Mouse (Mus musculus): ENCODE measurements at regions not wholly inside any gene's neighbourhood (a gene's known extent, or its start where the extent isn't known, plus 50 kb on each side); places are given as distances from the start of the nearest gene placed in this dataset.
"Not testable (repeated sequence)": the region's sequence is repeated elsewhere in the genome, so short reads cannot be mapped to it uniquely, and the experiment has no call there.

GRCm38 (mm10) chr12:48521996-48522395 lies 860.5 kb upstream of the Foxg1 start:
- Histone ChIP-seq H3K4me2 (ENCODE audit: low read length) (no peak overlapping the region), H3K36me3 (ENCODE audit: control insufficient read depth, insufficient read depth, low read length) (no peaks in the 10 kb centered on the region), H3K4me1 (ENCODE audit: control insufficient read depth, insufficient read depth, low read length) (no peaks in the 10 kb centered on the region), H3K9me3 (replicated peaks; ENCODE audit: control insufficient read depth, low read length) (no peaks in the 10 kb centered on the region), H3K4me3 (ENCODE audit: low read depth, low read length) (no peak overlapping the region), H3K27ac (ENCODE audit: low read depth, low read length) (no peak overlapping the region), H3K27me3 (replicated peaks; ENCODE audit: control insufficient read depth, insufficient read depth, low read length) (no peaks in the 10 kb centered on the region), H3K9ac (ENCODE audit: low read length) (no peak overlapping the region)
- peak; percentile 54 for DNase-seq (ENCODE audit: low spot score)
- ATAC-seq = peak; percentile 23; the same call in 1 of the 2 replicates
- 22% methylated on average over 3 of the region's 3 CpGs for WGBS

GRCm38 (mm10) chr12:48559690-48560089 lies 822.8 kb upstream of the Foxg1 start:
- not testable (repeated sequence) for H3K9ac ChIP-seq (ENCODE audit: low read length); H3K27me3 ChIP-seq (replicated peaks; ENCODE audit: control insufficient read depth, insufficient read depth, low read length); H3K36me3 ChIP-seq (ENCODE audit: control insufficient read depth, insufficient read depth, low read length); H3K27ac ChIP-seq (ENCODE audit: low read depth, low read length); H3K4me1 ChIP-seq (ENCODE audit: control insufficient read depth, insufficient read depth, low read length); H3K4me3 ChIP-seq (ENCODE audit: low read depth, low read length); H3K9me3 ChIP-seq (replicated peaks; ENCODE audit: control insufficient read depth, low read length); ATAC-seq; H3K4me2 ChIP-seq (ENCODE audit: low read length); DNase-seq (ENCODE audit: low spot score)
- 91% methylated on average over 20 of the region's 20 CpGs for WGBS

GRCm38 (mm10) chr12:48604401-48605197 lies 777.9 kb upstream of the Foxg1 start:
- 92% methylated on average over 5 of the region's 5 CpGs for WGBS
- no peak overlapping the region for H3K4me2 ChIP-seq (ENCODE audit: low read length)
- H3K9ac ChIP-seq (ENCODE audit: low read length) = no peak overlapping the region
- H3K36me3 ChIP-seq (ENCODE audit: control insufficient read depth, insufficient read depth, low read length) = no peaks in the 10 kb centered on the region
- ATAC-seq (no peak), DNase-seq (ENCODE audit: low spot score) (no peak)
- H3K27ac ChIP-seq (ENCODE audit: low read depth, low read length) = no peak overlapping the region
- H3K27me3 ChIP-seq (replicated peaks; ENCODE audit: control insufficient read depth, insufficient read depth, low read length) = no peaks in the 10 kb centered on the region
- H3K4me3 ChIP-seq (ENCODE audit: low read depth, low read length) = no peak overlapping the region
- H3K9me3 ChIP-seq (replicated peaks; ENCODE audit: control insufficient read depth, low read length) = no peaks in the 10 kb centered on the region
- no peaks in the 10 kb centered on the region for H3K4me1 ChIP-seq (ENCODE audit: control insufficient read depth, insufficient read depth, low read length)

- Histone ChIP-seq H3K4me1 (ENCODE audit: control insufficient read depth, insufficient read depth, low read length) (no peaks in the 10 kb centered on the region), H3K4me3 (ENCODE audit: low read depth, low read length) (no peak overlapping the region), H3K36me3 (ENCODE audit: control insufficient read depth, insufficient read depth, low read length) (no peaks in the 10 kb centered on the region), H3K9me3 (replicated peaks; ENCODE audit: control insufficient read depth, low read length) (no peaks in the 10 kb centered on the region), H3K27me3 (replicated peaks; ENCODE audit: control insufficient read depth, insufficient read depth, low read length) (no peaks in the 10 kb centered on the region), H3K9ac (ENCODE audit: low read length) (no peak overlapping the region), H3K4me2 (ENCODE audit: low read length) (no peak overlapping the region), H3K27ac (ENCODE audit: low read depth, low read length) (no peak overlapping the region)
- no peak for ATAC-seq
- no peak for DNase-seq (ENCODE audit: low spot score)
Measured at GRCm38 (mm10) chr12:48605423-48605822, 777.0 kb upstream of the Foxg1 start.

GRCm38 (mm10) chr12:48609391-48609790 lies 773.1 kb upstream of the Foxg1 start:
- no peaks in the 10 kb centered on the region for H3K9me3 ChIP-seq (replicated peaks; ENCODE audit: control insufficient read depth, low read length)
- H3K27me3 ChIP-seq (replicated peaks; ENCODE audit: control insufficient read depth, insufficient read depth, low read length) = no peaks in the 10 kb centered on the region
- 64% methylated on average over 6 of the region's 6 CpGs for WGBS
- H3K27ac ChIP-seq (ENCODE audit: low read depth, low read length) = no peak overlapping the region
- no peak overlapping the region for H3K4me3 ChIP-seq (ENCODE audit: low read depth, low read length)
- no peak for ATAC-seq
- DNase-seq (ENCODE audit: low spot score) = peak; percentile 25
- H3K4me2 ChIP-seq (ENCODE audit: low read length) = no peak overlapping the region
- no peak overlapping the region for H3K9ac ChIP-seq (ENCODE audit: low read length)
- H3K36me3 ChIP-seq (ENCODE audit: control insufficient read depth, insufficient read depth, low read length) = no peaks in the 10 kb centered on the region
- H3K4me1 ChIP-seq (ENCODE audit: control insufficient read depth, insufficient read depth, low read length) = no peaks in the 10 kb centered on the region

GRCm38 (mm10) chr12:48612066-48612465 lies 770.4 kb upstream of the Foxg1 start:
- no peaks in the 10 kb centered on the region for H3K9me3 ChIP-seq (replicated peaks; ENCODE audit: control insufficient read depth, low read length)
- H3K4me2 ChIP-seq (ENCODE audit: low read length) = no peak overlapping the region
- 70% methylated on average over 5 of the region's 5 CpGs for WGBS
- no peaks in the 10 kb centered on the region for H3K27me3 ChIP-seq (replicated peaks; ENCODE audit: control insufficient read depth, insufficient read depth, low read length)
- ATAC-seq = no peak
- peak; percentile 30 for DNase-seq (ENCODE audit: low spot score)
- no peak overlapping the region for H3K27ac ChIP-seq (ENCODE audit: low read depth, low read length)
- no peaks in the 10 kb centered on the region for H3K36me3 ChIP-seq (ENCODE audit: control insufficient read depth, insufficient read depth, low read length)
- no peaks in the 10 kb centered on the region for H3K4me1 ChIP-seq (ENCODE audit: control insufficient read depth, insufficient read depth, low read length)
- H3K9ac ChIP-seq (ENCODE audit: low read length) = no peak overlapping the region
- no peak overlapping the region for H3K4me3 ChIP-seq (ENCODE audit: low read depth, low read length)

- H3K9ac ChIP-seq (ENCODE audit: low read length) = no peak overlapping the region
- no peaks in the 10 kb centered on the region for H3K9me3 ChIP-seq (replicated peaks; ENCODE audit: control insufficient read depth, low read length)
- H3K27me3 ChIP-seq (replicated peaks; ENCODE audit: control insufficient read depth, insufficient read depth, low read length) = no peaks in the 10 kb centered on the region
- H3K36me3 ChIP-seq (ENCODE audit: control insufficient read depth, insufficient read depth, low read length) = no peaks in the 10 kb centered on the region
- 88% methylated on average over 2 of the region's 2 CpGs for WGBS
- H3K4me1 ChIP-seq (ENCODE audit: control insufficient read depth, insufficient read depth, low read length) = no peaks in the 10 kb centered on the region
- DNase-seq (ENCODE audit: low spot score) (no peak), ATAC-seq (no peak)
- H3K27ac ChIP-seq (ENCODE audit: low read depth, low read length) = no peak overlapping the region
- no peak overlapping the region for H3K4me2 ChIP-seq (ENCODE audit: low read length)
- H3K4me3 ChIP-seq (ENCODE audit: low read depth, low read length) = no peak overlapping the region
Measured at GRCm38 (mm10) chr12:48616337-48616736, 766.1 kb upstream of the Foxg1 start.

- no peak overlapping the region for H3K9ac ChIP-seq (ENCODE audit: low read length)
- H3K9me3 ChIP-seq (replicated peaks; ENCODE audit: control insufficient read depth, low read length) = no peaks in the 10 kb centered on the region
- WGBS = 64% methylated on average over 4 of the region's 4 CpGs
- H3K27me3 ChIP-seq (replicated peaks; ENCODE audit: control insufficient read depth, insufficient read depth, low read length) = no peaks in the 10 kb centered on the region
- H3K27ac ChIP-seq (ENCODE audit: low read depth, low read length) = no peak overlapping the region
- H3K36me3 ChIP-seq (ENCODE audit: control insufficient read depth, insufficient read depth, low read length) = no peaks in the 10 kb centered on the region
- no peak for ATAC-seq
- no peak overlapping the region for H3K4me3 ChIP-seq (ENCODE audit: low read depth, low read length)
- no peak for DNase-seq (ENCODE audit: low spot score)
- H3K4me1 ChIP-seq (ENCODE audit: control insufficient read depth, insufficient read depth, low read length) = no peaks in the 10 kb centered on the region
- H3K4me2 ChIP-seq (ENCODE audit: low read length) = no peak overlapping the region
Measured at GRCm38 (mm10) chr12:48633559-48633958, 748.9 kb upstream of the Foxg1 start.

GRCm38 (mm10) chr12:48634671-48635241 lies 747.7 kb upstream of the Foxg1 start:
- H3K4me3 ChIP-seq (ENCODE audit: low read depth, low read length) = no peak overlapping the region
- no peak overlapping the region for H3K27ac ChIP-seq (ENCODE audit: low read depth, low read length)
- H3K9me3 ChIP-seq (replicated peaks; ENCODE audit: control insufficient read depth, low read length) = no peaks in the 10 kb centered on the region
- no peaks in the 10 kb centered on the region for H3K27me3 ChIP-seq (replicated peaks; ENCODE audit: control insufficient read depth, insufficient read depth, low read length)
- ATAC-seq (peak; percentile 42), DNase-seq (ENCODE audit: low spot score) (peak; percentile 40)
- no peak overlapping the region for H3K9ac ChIP-seq (ENCODE audit: low read length)
- H3K4me2 ChIP-seq (ENCODE audit: low read length) = no peak overlapping the region
- WGBS = 72% methylated on average over 6 of the region's 6 CpGs
- H3K4me1 ChIP-seq (ENCODE audit: control insufficient read depth, insufficient read depth, low read length) = no peaks in the 10 kb centered on the region
- H3K36me3 ChIP-seq (ENCODE audit: control insufficient read depth, insufficient read depth, low read length) = no peaks in the 10 kb centered on the region
